Mouse (Mus musculus): ENCODE measurements around the gene Tbx19. TPM values are rescaled to one million over a fixed set of nuclear protein-coding genes. Genes with fewer than 3 reads are reported as not detected.

The Tbx19 gene
- polyA plus RNA-seq (2012; rRNA removed): 0.10 and 0.18 TPM in 2 replicates

DNA sequence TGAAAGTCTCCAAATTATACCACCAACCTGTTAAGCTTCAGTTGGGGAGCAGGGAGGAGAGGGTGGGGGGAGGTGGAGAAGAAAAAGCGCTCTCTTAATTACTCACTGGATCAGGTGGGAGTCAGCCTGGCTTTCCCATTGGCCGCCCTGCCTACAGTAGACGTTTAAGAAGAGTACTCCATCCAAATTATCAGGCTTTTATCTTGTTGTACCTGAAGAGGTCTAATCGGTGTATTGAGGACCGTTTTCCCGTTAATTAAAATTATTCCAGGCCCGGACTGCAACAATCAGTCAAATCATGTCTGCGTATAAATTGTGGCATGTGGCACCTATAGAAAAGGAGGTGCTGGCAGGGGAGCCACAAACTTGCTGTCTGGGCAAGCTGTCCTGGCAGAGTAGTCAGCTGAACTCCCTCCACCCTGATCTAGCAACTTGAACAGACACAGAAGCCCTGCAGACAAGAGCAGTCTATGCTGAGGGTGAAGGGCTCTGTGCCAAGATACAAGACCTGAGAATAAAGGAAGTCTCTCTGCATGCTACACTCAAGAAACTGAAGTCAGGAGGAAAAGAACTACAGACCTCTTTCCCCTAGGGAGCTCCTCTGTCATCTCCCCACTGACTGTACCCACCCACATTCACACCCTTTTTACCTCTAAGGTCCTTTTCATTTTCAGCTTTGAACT lies at the start of gene Tbx19:
TSS of gene Tbx19 (minus strand) at position 51 of the 683 bp plus-strand sequence.
- DNase-seq (ENCODE audit: low read depth): peak; percentile 59
- no peak for TF ChIP-seq CTCF (IDR thresholded peaks at IDR 0.05; ENCODE audit: borderline replicate concordance, extremely low read depth, insufficient read depth, insufficient read length)
- no peak for TF ChIP-seq POLR2A (IDR thresholded peaks at IDR 0.05; ENCODE audit: borderline replicate concordance, extremely low read depth, insufficient read depth, insufficient read length, poor library complexity, severe bottlenecking)

DNA sequence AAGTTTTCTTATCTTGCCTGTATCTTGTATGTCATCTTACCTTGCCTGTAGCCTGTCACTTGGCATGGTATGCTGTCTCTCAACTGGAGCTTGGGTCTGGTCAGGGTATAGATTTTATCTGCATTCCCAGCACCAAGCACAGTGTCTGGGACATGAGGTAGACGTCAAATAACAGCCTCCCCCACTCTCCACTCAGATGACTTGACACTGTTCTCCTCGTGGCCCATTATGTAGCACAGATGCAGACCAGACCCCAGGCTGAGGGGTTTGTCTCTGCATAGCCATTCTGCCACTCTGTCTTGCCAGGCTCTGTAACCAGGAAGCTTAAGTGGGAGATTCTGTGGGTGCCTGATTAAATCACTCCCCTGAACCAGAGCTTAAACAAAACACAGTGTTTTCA lies 45.0 kb upstream of the Tbx19 start:
- TF ChIP-seq CTCF (IDR thresholded peaks at IDR 0.05; ENCODE audit: borderline replicate concordance, extremely low read depth, insufficient read depth, insufficient read length) (no peak), POLR2A (IDR thresholded peaks at IDR 0.05; ENCODE audit: borderline replicate concordance, extremely low read depth, insufficient read depth, insufficient read length, poor library complexity, severe bottlenecking) (no peak)
- no peak for DNase-seq (ENCODE audit: low read depth)

DNA sequence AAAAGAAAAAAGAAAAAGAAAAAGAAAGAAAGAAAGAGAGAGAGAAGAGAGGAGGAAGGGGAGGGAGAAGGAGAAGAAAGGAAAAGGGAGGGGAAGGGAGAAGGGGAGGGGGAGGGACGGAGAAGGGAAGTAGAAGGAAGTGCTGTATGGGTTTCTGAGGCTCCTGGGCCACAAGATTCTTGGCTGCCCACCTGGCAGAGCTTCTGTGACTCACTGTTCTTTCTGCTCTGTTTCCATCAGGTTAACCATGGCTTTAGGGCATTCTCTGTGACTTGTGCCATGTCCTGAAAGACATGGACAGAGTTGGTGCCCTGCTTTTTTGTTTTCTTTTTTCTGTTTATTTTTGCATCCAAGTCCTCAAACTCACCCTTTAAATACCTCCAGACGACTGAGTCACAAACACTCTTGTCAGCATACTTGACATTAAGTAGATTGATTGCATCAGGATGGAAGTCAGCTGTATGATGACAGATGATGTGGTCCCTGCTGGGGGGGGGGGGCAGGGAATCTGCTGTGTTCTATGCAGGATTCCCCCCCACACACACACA lies 43.0 kb upstream of the Tbx19 start:
- TF ChIP-seq CTCF (IDR thresholded peaks at IDR 0.05; ENCODE audit: borderline replicate concordance, extremely low read depth, insufficient read depth, insufficient read length) (no peak), POLR2A (IDR thresholded peaks at IDR 0.05; ENCODE audit: borderline replicate concordance, extremely low read depth, insufficient read depth, insufficient read length, poor library complexity, severe bottlenecking) (no peak)
- no peak for DNase-seq (ENCODE audit: low read depth)

DNA sequence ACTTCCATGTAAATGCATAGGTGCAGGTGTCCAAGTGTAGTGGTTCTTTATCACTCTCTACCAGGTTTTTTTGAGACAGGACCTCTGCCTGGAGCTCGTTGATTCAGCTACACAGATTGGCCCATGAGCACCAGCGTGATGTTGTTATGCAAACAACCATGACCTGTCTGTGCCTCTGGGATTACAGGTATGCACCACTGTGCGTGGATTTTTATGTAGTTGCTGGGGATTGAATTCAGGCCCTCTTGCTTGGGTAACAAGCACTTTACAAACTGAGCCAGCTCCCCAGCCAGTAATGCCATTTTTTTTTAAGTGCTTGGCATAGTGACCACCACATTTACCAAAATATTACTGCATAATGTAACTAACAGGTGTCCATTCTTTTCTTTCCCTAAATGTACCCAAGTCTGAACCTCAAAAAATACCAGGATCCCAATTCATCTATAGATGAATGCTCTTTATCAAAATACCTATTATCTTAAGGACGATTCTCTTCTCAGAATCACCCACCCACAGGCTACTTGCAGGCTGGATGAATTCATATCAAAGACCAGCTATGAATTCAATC lies 41.0 kb upstream of the Tbx19 start:
- DNase-seq (ENCODE audit: low read depth): no peak
- TF ChIP-seq CTCF (IDR thresholded peaks at IDR 0.05; ENCODE audit: borderline replicate concordance, extremely low read depth, insufficient read depth, insufficient read length): no peak
- TF ChIP-seq POLR2A (IDR thresholded peaks at IDR 0.05; ENCODE audit: borderline replicate concordance, extremely low read depth, insufficient read depth, insufficient read length, poor library complexity, severe bottlenecking): no peak

DNA sequence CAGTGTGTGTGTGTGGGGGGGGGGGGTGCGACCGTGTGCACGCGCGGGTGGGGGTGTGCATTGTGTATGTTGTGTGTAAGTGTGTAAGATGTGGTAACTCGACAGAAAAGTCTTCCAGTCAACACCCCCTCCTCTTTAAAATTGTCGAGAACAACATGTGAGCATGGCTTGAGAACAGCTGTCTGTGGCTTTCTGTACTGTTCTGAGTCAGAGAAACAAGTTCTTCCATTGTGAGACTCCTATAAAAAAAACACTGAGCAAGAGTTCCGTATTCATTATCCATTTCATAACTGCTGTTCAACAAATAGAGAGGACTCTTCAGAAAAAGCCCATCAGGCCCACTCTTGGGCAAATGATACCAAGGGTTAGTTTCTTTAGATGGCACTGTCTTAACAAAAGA lies 40.2 kb upstream of the Tbx19 start:
- no peak for TF ChIP-seq CTCF (IDR thresholded peaks at IDR 0.05; ENCODE audit: borderline replicate concordance, extremely low read depth, insufficient read depth, insufficient read length)
- TF ChIP-seq POLR2A (IDR thresholded peaks at IDR 0.05; ENCODE audit: borderline replicate concordance, extremely low read depth, insufficient read depth, insufficient read length, poor library complexity, severe bottlenecking): no peak
- DNase-seq (ENCODE audit: low read depth): no peak

DNA sequence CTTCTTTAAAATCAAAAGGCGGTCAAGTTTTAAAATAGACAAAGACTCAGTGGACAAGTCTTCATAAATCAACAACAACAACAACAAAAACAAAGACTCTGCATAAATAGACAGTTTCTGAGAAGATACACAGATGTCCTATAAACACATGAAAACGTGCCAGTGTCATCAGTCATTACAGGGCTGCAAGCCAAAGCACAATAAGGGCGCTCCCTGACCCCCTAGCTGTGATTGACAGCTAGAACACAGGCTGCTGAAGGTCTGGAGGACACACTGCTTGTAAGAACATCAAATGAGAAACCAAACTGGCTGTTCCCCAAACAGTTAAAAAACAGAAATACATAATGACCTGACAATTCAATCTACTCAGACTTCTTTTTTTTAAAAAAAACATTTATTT lies 39.1 kb upstream of the Tbx19 start:
- DNase-seq (ENCODE audit: low read depth): no peak
- TF ChIP-seq CTCF (IDR thresholded peaks at IDR 0.05; ENCODE audit: borderline replicate concordance, extremely low read depth, insufficient read depth, insufficient read length): no peak
- no peak for TF ChIP-seq POLR2A (IDR thresholded peaks at IDR 0.05; ENCODE audit: borderline replicate concordance, extremely low read depth, insufficient read depth, insufficient read length, poor library complexity, severe bottlenecking)

DNA sequence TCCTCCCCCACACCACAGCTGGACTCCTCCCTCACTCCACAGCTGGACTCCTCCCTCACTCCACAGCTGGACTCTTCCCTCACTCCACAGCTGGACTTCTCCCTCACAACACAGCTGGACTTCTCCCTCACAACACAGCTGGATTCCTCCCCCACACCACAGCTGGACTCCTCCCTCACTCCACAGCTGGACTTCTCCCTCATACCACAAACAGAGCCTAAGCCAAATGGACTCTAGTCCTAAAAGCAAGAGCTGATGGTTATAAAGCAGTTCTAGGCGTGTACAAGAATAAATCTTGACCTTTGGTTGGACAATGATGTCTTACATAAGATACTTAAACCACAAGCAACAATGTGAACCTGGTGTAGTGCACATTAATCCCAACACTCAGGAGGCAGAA lies 38.4 kb upstream of the Tbx19 start:
- no peak for TF ChIP-seq POLR2A (IDR thresholded peaks at IDR 0.05; ENCODE audit: borderline replicate concordance, extremely low read depth, insufficient read depth, insufficient read length, poor library complexity, severe bottlenecking)
- TF ChIP-seq CTCF (IDR thresholded peaks at IDR 0.05; ENCODE audit: borderline replicate concordance, extremely low read depth, insufficient read depth, insufficient read length): no peak
- no peak for DNase-seq (ENCODE audit: low read depth)

DNA sequence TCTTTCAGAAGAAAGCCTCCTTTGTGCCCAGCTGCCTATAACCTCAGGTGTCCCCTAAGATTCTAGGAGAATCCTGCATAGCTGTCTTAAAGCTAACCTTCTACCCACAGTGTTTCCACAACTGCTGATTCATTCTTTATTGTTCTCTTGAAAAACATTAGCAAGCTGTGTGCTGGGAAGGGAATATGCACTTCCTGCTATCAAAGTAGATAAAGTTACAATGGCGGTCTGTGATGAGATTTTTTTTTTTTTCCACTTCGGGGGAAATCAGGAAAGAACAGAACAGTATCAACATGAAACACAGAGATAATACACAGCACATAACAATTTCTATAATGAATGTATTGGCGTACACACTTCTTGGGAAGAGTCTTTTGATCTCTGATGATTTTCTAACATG lies 37.3 kb upstream of the Tbx19 start:
- DNase-seq (ENCODE audit: low read depth): no peak
- TF ChIP-seq POLR2A (IDR thresholded peaks at IDR 0.05; ENCODE audit: borderline replicate concordance, extremely low read depth, insufficient read depth, insufficient read length, poor library complexity, severe bottlenecking): no peak
- no peak for TF ChIP-seq CTCF (IDR thresholded peaks at IDR 0.05; ENCODE audit: borderline replicate concordance, extremely low read depth, insufficient read depth, insufficient read length)

DNA sequence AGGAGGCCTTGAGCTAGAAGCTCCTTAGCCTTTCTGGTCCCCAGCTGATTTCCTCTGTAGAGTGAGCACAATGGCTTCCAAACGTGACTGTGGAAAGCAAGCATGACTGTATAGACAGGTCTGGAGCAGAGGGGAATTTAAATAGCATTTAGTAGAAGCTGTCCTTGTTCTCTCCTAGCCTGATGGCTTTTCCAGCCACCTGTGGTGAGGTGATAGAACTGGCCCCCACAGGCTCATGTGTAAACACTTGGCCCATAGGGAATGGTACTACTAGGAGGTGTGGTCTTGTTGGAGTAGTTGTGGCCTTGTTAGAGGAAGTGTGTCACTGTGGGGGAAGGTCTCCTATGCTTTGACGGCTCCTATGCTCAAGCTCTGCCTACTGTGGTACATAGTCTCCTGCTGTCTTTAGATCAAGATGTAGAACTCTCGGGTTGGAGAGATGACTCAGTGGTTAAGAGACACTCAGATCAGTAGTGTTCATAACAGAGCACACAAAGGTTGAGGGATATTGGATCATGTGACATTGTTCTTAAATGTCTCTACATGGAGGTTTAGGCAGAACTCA lies 34.9 kb upstream of the Tbx19 start:
- TF ChIP-seq CTCF (IDR thresholded peaks at IDR 0.05; ENCODE audit: borderline replicate concordance, extremely low read depth, insufficient read depth, insufficient read length): no peak
- no peak for TF ChIP-seq POLR2A (IDR thresholded peaks at IDR 0.05; ENCODE audit: borderline replicate concordance, extremely low read depth, insufficient read depth, insufficient read length, poor library complexity, severe bottlenecking)
- DNase-seq (ENCODE audit: low read depth): no peak

DNA sequence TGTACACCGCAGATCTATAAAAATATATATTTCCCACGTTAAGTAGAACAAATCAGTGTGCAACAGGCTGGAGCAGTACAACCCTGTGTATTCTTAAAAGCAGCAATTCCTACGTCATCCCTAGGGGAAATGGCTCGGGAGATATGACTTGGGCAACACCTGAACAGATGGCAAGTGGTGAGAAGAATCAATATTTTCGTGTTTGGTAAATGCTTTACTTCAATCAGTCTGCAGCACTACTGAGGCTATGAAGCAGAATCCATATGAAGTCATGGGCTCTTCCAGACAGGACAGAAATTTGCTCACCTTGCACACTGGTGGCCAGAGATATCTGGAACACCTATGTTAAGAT lies 34.1 kb upstream of the Tbx19 start:
- TF ChIP-seq CTCF (IDR thresholded peaks at IDR 0.05; ENCODE audit: borderline replicate concordance, extremely low read depth, insufficient read depth, insufficient read length) (no peak), POLR2A (IDR thresholded peaks at IDR 0.05; ENCODE audit: borderline replicate concordance, extremely low read depth, insufficient read depth, insufficient read length, poor library complexity, severe bottlenecking) (no peak)
- no peak for DNase-seq (ENCODE audit: low read depth)

DNA sequence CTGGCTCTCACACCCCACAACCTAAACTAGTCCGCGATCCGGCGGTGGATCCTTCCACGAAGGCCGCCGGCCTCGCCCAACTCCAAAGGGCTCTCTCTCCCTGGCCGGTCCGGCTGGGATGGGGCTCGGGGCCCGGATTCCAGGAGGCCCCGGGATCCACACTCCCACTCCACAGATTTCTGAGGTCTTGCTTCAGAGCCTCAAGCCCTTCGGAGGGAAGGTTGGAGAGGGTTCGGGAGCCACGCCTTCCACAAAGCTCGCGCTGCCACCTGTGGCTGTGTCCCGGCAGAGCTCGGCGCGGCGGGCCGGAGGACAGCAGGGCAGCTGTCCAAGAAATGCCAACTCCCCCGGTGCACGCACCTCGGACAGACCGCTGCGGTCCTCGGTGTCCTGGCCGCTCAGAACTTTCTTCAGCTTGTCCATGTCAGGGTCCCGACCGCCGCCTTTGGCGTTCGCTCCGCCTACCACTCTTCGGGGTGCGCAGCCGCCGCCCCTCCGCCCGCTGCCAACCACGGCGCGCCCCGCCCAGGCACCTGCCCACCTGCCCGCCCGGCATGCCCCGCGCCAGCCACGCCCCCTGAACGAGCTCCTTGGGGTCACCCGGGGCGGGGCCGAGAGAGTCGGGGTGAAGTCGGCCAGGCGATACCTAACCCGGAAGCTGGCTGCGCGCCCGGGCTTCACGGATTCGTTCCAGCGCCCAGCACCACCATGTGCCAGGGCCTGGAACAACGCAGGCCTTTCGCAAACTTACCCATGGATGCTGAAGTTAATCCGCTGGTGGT lies 33.5 kb upstream of the Tbx19 start, which contains the start of gene Sft2d2:
TSS of gene Sft2d2 (minus strand) at position 559 of the 782 bp plus-strand sequence.
- TF ChIP-seq CTCF (IDR thresholded peaks at IDR 0.05; ENCODE audit: borderline replicate concordance, extremely low read depth, insufficient read depth, insufficient read length) (peak; percentile 24; the same call in 1 of the 2 replicates), POLR2A (IDR thresholded peaks at IDR 0.05; ENCODE audit: borderline replicate concordance, extremely low read depth, insufficient read depth, insufficient read length, poor library complexity, severe bottlenecking) (no peak)
- DNase-seq (ENCODE audit: low read depth): peak; percentile 84

Measured in brain, embryonic 14.5 days (tissue).